Mouse (Mus musculus): Measurements from ENCODE around the gene C1s1. TPM values are rescaled to one million over a fixed set of nuclear protein-coding genes. Genes with fewer than 3 reads are reported as not detected.
"Not testable (repeated sequence)": the region's sequence is repeated elsewhere in the genome, so short reads cannot be mapped to it uniquely, and the experiment has no call there.

C1s1 gene
- polyA plus RNA-seq, 1 experiment from 2014 or later = 16.9 TPM

DNA sequence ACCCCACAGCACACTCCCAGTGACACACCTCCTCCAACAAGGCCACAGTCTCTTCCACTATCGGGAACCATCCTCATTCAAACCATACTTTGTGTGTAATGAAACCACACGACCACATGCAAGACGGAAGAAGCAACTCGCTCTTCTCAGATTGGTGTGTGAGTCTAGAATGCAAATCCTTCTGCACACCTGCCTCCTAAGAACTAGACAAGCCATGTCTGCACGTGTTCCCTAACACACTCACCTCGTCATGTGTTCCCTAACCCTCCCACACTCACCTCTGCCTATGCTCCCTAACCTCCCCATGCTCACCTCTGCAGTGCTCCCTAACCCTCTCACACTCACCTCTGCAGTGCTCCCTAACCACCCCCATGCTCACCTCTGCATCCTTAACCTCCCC is 50.7 kb downstream of the C1s1 start:
- Histone ChIP-seq H3K9ac (ENCODE audit: low read length) (no peak overlapping the region), H3K27ac (replicated peaks) (no peak overlapping the region), H3K9me3 (ENCODE audit: control insufficient read depth, low read length) (no peaks in the 10 kb centered on the region), H3K4me1 (replicated peaks; ENCODE audit: control insufficient read depth, insufficient read depth) (no peaks in the 10 kb centered on the region), H3K4me2 (replicated peaks; ENCODE audit: low read depth) (no peak overlapping the region), H3K36me3 (ENCODE audit: control insufficient read depth, insufficient read depth, low read length) (no peaks in the 10 kb centered on the region), H3K27me3 (ENCODE audit: control insufficient read depth, insufficient read depth, low read length) (no peaks in the 10 kb centered on the region), H3K4me3 (ENCODE audit: low read depth, low read length) (no peak overlapping the region)
- DNase-seq (ENCODE audit: low spot score) (no peak), ATAC-seq (ENCODE audit: low FRiP score, low TSS enrichment) (no peak)
- 79% methylated on average over 6 of the region's 6 CpGs for WGBS
- TF ChIP-seq EP300 (optimal IDR thresholded peaks at IDR 0.05) = no peak
- TF ChIP-seq CTCF (IDR thresholded peaks at IDR 0.05; ENCODE audit: low read depth) = no peak

DNA sequence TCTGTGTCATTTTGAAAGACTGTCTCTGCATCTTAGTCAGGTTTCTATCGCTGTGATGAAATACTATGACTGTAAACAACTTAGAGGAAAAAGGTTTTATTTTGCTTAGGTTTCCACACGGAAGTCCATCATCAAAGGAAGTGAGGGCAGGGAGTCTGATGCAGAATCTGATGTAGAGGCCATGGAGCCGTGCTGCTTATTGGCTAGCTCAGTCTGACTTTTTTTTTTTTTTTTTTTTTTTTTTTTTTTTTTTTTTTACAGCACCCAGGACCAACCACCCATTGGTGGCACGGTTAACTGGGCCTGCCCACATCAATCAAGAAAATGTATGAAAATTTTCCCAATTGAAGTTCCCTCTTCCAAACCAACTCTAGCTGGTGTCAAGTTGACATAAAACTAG is 53.2 kb downstream of the C1s1 start:
- ATAC-seq (ENCODE audit: low FRiP score, low TSS enrichment) (no peak), DNase-seq (ENCODE audit: low spot score) (no peak)
- no peak overlapping the region for H3K4me3 ChIP-seq (ENCODE audit: low read depth, low read length)
- no peaks in the 10 kb centered on the region for H3K36me3 ChIP-seq (ENCODE audit: control insufficient read depth, insufficient read depth, low read length)
- 78% methylated on average over 4 of the region's 4 CpGs for WGBS
- no peaks in the 10 kb centered on the region for H3K27me3 ChIP-seq (ENCODE audit: control insufficient read depth, insufficient read depth, low read length)
- no peak overlapping the region for H3K27ac ChIP-seq (replicated peaks)
- H3K4me2 ChIP-seq (replicated peaks; ENCODE audit: low read depth) = no peak overlapping the region
- no peaks in the 10 kb centered on the region for H3K9me3 ChIP-seq (ENCODE audit: control insufficient read depth, low read length)
- TF ChIP-seq CTCF (IDR thresholded peaks at IDR 0.05; ENCODE audit: low read depth) (no peak), EP300 (optimal IDR thresholded peaks at IDR 0.05) (no peak)
- no peaks in the 10 kb centered on the region for H3K4me1 ChIP-seq (replicated peaks; ENCODE audit: control insufficient read depth, insufficient read depth)
- no peak overlapping the region for H3K9ac ChIP-seq (ENCODE audit: low read length)

DNA sequence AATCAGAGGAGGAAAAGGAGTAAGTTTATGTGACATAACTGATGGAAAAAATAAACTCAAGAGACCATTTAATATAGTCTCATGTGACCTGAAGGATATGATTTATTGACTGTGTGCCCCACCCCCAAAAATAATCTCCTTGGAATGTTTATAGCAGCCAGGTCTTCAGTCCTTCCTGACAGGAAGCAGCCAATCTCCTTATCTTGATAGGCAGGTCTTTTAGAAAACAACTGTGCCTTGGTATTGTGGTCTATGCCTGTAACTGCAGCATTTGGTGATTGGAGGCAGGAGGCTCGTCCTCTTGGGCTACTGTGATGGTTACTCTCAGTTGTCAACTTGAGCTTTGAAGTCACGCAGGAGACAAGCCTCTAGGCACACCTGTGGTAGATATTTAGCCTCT is 54.6 kb downstream of the C1s1 start:
- WGBS = 40% methylated on average over 2 of the region's 2 CpGs
- H3K27me3 ChIP-seq (ENCODE audit: control insufficient read depth, insufficient read depth, low read length) = no peaks in the 10 kb centered on the region
- H3K27ac ChIP-seq (replicated peaks) = no peak overlapping the region
- no peak overlapping the region for H3K9ac ChIP-seq (ENCODE audit: low read length)
- H3K4me2 ChIP-seq (replicated peaks; ENCODE audit: low read depth) = no peak overlapping the region
- no peaks in the 10 kb centered on the region for H3K36me3 ChIP-seq (ENCODE audit: control insufficient read depth, insufficient read depth, low read length)
- no peaks in the 10 kb centered on the region for H3K4me1 ChIP-seq (replicated peaks; ENCODE audit: control insufficient read depth, insufficient read depth)
- no peak for ATAC-seq (ENCODE audit: low FRiP score, low TSS enrichment)
- TF ChIP-seq CTCF (IDR thresholded peaks at IDR 0.05; ENCODE audit: low read depth) (no peak), EP300 (optimal IDR thresholded peaks at IDR 0.05) (no peak)
- DNase-seq (ENCODE audit: low spot score) = no peak
- H3K9me3 ChIP-seq (ENCODE audit: control insufficient read depth, low read length) = no peaks in the 10 kb centered on the region
- no peak overlapping the region for H3K4me3 ChIP-seq (ENCODE audit: low read depth, low read length)

DNA sequence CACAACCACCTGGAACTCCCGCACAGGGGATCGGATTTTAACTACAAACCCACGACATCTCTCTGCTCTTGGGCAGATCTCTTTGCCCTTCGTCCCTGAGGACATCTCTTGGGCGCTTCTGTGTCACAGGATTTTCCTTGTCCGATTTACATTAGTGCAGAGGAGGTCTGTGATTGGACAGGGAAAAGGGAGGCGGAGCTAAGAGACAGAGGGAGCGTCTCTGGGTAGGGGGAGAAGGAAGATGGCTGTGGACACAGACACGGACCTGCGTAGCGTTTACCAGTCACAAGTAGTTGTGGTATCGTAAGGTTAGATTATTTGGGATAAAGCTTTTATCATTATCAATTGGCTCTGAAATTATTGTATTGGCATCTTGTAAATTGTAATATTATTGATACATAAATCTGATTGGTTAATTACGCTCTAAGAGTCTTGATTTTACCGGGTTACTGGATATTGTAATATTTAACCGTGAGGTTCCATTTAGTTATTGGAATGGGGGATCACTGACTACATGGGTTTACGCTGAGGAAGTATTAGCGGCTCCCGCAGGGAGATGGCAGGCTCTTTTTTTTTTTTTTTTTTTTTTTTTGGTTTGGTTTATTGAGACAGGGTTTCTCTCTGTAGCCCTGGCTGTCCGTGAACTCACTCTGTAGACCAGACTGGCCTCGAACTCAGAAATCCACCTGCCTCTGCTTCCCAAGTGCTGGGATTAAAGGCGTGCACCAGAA is 56.6 kb downstream of the C1s1 start:
- Histone ChIP-seq H3K4me1 (replicated peaks; ENCODE audit: control insufficient read depth, insufficient read depth) (no peaks in the 10 kb centered on the region), H3K9ac (ENCODE audit: low read length) (no peak overlapping the region), H3K9me3 (ENCODE audit: control insufficient read depth, low read length) (no peaks in the 10 kb centered on the region), H3K4me2 (replicated peaks; ENCODE audit: low read depth) (0 out of 2 replicates have a peak overlapping the region, but pooled peaks have one; percentile 29), H3K4me3 (ENCODE audit: low read depth, low read length) (no peak overlapping the region), H3K36me3 (ENCODE audit: control insufficient read depth, insufficient read depth, low read length) (no peaks in the 10 kb centered on the region), H3K27me3 (ENCODE audit: control insufficient read depth, insufficient read depth, low read length) (no peaks in the 10 kb centered on the region), H3K27ac (replicated peaks) (no peak overlapping the region)
- no peak for DNase-seq (ENCODE audit: low spot score)
- no peak for ATAC-seq (ENCODE audit: low FRiP score, low TSS enrichment)
- WGBS = 30% methylated on average over 21 of the region's 21 CpGs
- TF ChIP-seq CTCF (IDR thresholded peaks at IDR 0.05; ENCODE audit: low read depth) (no peak), EP300 (optimal IDR thresholded peaks at IDR 0.05) (no peak)

DNA sequence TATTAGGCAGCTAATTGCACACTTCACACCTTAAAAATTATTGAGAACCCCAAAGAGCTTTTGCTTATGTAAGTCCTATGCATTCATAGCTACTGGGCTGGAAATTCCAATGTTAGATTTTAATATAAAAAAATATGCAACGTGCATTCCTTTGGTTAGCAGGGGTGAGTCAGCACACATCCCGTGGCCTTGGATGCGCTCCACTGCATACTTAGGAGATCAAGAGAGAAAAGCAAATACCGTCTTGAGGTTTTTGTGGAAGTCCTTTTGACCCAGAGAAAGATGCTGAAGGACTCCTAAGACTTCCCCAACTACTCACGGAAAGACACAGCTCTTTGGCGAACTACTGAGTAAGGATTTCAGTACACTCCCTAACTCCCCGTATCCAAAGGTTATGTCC is 57.3 kb downstream of the C1s1 start:
- Histone ChIP-seq H3K9ac (ENCODE audit: low read length) (no peak overlapping the region), H3K27me3 (ENCODE audit: control insufficient read depth, insufficient read depth, low read length) (no peaks in the 10 kb centered on the region), H3K4me3 (ENCODE audit: low read depth, low read length) (no peak overlapping the region), H3K9me3 (ENCODE audit: control insufficient read depth, low read length) (no peaks in the 10 kb centered on the region), H3K4me1 (replicated peaks; ENCODE audit: control insufficient read depth, insufficient read depth) (no peaks in the 10 kb centered on the region), H3K27ac (replicated peaks) (no peak overlapping the region), H3K36me3 (ENCODE audit: control insufficient read depth, insufficient read depth, low read length) (no peaks in the 10 kb centered on the region), H3K4me2 (replicated peaks; ENCODE audit: low read depth) (no peak overlapping the region)
- no peak for ATAC-seq (ENCODE audit: low FRiP score, low TSS enrichment)
- 56% methylated on average over 7 of the region's 7 CpGs for WGBS
- no peak for DNase-seq (ENCODE audit: low spot score)
- TF ChIP-seq CTCF (IDR thresholded peaks at IDR 0.05; ENCODE audit: low read depth) (no peak), EP300 (optimal IDR thresholded peaks at IDR 0.05) (no peak)

DNA sequence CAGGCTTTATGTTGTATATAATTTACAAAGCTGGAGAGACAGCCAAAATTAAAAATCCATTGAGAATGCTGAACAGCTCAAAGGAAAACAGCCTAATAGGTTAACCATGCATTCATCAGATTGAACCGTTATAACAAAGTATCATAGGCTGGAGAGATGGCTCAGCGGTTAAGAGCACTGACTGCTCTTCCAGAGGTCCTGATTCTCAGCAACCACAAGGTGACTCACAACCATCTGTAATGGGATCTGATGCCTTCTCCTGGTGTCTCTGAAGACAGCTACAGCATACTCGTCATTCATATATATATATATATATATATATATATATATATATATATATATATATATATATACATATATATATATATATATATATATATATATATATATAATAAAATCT is 58.3 kb downstream of the C1s1 start:
- H3K27ac ChIP-seq (replicated peaks); ATAC-seq (ENCODE audit: low FRiP score, low TSS enrichment); H3K36me3 ChIP-seq (ENCODE audit: control insufficient read depth, insufficient read depth, low read length); H3K4me1 ChIP-seq (replicated peaks; ENCODE audit: control insufficient read depth, insufficient read depth); H3K4me3 ChIP-seq (ENCODE audit: low read depth, low read length); H3K4me2 ChIP-seq (replicated peaks; ENCODE audit: low read depth); H3K9ac ChIP-seq (ENCODE audit: low read length); DNase-seq (ENCODE audit: low spot score); H3K9me3 ChIP-seq (ENCODE audit: control insufficient read depth, low read length); H3K27me3 ChIP-seq (ENCODE audit: control insufficient read depth, insufficient read depth, low read length): not testable (repeated sequence)
- WGBS = 85% methylated on average over 3 of the region's 3 CpGs
